In genomic region chr13:52518377-52518776, GRCm38 (mm10) we compare ENCODE assay signal across 13 mouse cellular contexts. TPM values are rescaled to one million over a fixed set of nuclear protein-coding genes. Genes with fewer than 3 reads are reported as not detected.
DNase-seq lines count a peak whose midpoint lies in the region.
"Had no signal": no experiment of that assay in that cellular context is flagged by ENCODE, and none has a peak within 500 bp of the region (broad histone marks: within the 10 kb centered on the region; RNA-seq: fewer than 3 reads in every experiment).

No protein-coding gene starts in this region.

- peak; percentile 62 for DNase-seq in cerebellum, adult 9-10 months
- no peak for DNase-seq in cerebellum, postnatal 36 days
- peak; percentile 14 for DNase-seq in lung, postnatal 10 days
- DNase-seq in lung, postnatal 36 days: no peak
- DNase-seq in ZHBTc4 (ENCODE audit: low read depth, low spot score): peak; percentile 38
- DNase-seq in gastrocnemius, postnatal 14 days: no peak
- no peak for DNase-seq in c-Kit-positive CD71-positive TER-119-positive erythroid progenitor cells, embryonic 14.5 days (ENCODE audit: low spot score)
- DNase-seq: adrenal gland, adult 8-10 months; cerebellum, postnatal 14 days; layer of hippocampus, postnatal 36 days; liver, embryonic 13.5 days; spleen, adult 18-20 months; thymus, postnatal 25 days had no signal

- intact Hi-C loops in gastrocnemius, postnatal 14 days (cut with DNase I; ENCODE audit: low total_unique reads): no loop called here

RNA-seq across cellular contexts. Expression of gene Diras2, which starts 12.7 kb away (rescaled TPM):
- under 1 TPM; 0.06 to 0.13 TPM for total RNA-seq in gastrocnemius, postnatal 14 days (2021)

Comparison
In these comparisons a context has a peak if more than half of its experiments do, and no peak if none do; other contexts are left out.
1. DNase-seq: peak in cerebellum, adult 9-10 months (single experiment), lung, postnatal 10 days (single experiment) and ZHBTc4 (single experiment); none in cerebellum, postnatal 36 days (0 of 2), lung, postnatal 36 days (single experiment), gastrocnemius, postnatal 14 days (single experiment) and c-Kit-positive CD71-positive TER-119-positive erythroid progenitor cells, embryonic 14.5 days (single experiment).